Mouse (Mus musculus) limb, embryonic 14.5 days (tissue): ENCODE measurements around the gene Slc9a3. TPM values are rescaled to one million over a fixed set of nuclear protein-coding genes. Genes with fewer than 3 reads are reported as not detected.

Experiments
- ATAC-seq: fragments of 200-750 bp; cut with Nextera tagmentation; 2 replicates; pipeline ENCODE4 v1.8.0; 2017; ENCODE audit warnings: low read depth, moderate number of reproducible peaks, moderate TSS enrichment; ENCODE audit not compliant: low FRiP score
- DNase-seq: peaks from one replicate; pipeline ENCODE4 v3.0.0-alpha.2; 2015; ENCODE audit warnings: low spot score
- H3K27ac ChIP-seq: fragments of 300-500 bp; sonication (generic); replicated peaks from 2 replicates; pipeline ENCODE4 v1.5.1; 2014; ENCODE audit warnings: low read depth, mild to moderate bottlenecking, low read length, moderate library complexity, mixed read lengths
- H3K27me3 ChIP-seq: fragments of 300-500 bp; sonication (generic); 2 replicates; pipeline ENCODE4 v1.6.1; 2014; ENCODE audit warnings: low read length, mixed read lengths; ENCODE audit not compliant: control insufficient read depth, insufficient read depth
- H3K36me3 ChIP-seq: fragments of 300-500 bp; sonication (generic); 2 replicates; pipeline ENCODE4 v1.6.1; 2014; ENCODE audit warnings: mild to moderate bottlenecking, low read length, moderate library complexity, mixed read lengths; ENCODE audit not compliant: control insufficient read depth, insufficient read depth
- H3K4me1 ChIP-seq: fragments of 300-500 bp; sonication (generic); 2 replicates; pipeline ENCODE4 v1.6.1; 2014; ENCODE audit warnings: antibody characterized with exemption, low read length, mixed read lengths; ENCODE audit not compliant: control insufficient read depth, insufficient read depth
- H3K4me2 ChIP-seq: fragments of 300-500 bp; sonication (generic); replicated peaks from 2 replicates; pipeline ENCODE4 v1.6.1; 2014; ENCODE audit warnings: low read depth, mild to moderate bottlenecking, low read length, moderate library complexity; ENCODE audit not compliant: severe bottlenecking
- H3K4me3 ChIP-seq: fragments of 300-500 bp; sonication (generic); replicated peaks from 2 replicates; pipeline ENCODE4 v1.5.1; 2014; ENCODE audit warnings: low read length
- H3K9ac ChIP-seq: fragments of 300-500 bp; sonication (generic); 2 replicates; pipeline ENCODE4 v1.6.1; 2014; ENCODE audit warnings: mild to moderate bottlenecking, low read depth, low read length, moderate library complexity; ENCODE audit not compliant: severe bottlenecking
- H3K9me3 ChIP-seq: fragments of 300-500 bp; sonication (generic); 2 replicates; pipeline ENCODE4 v1.6.1; 2016; ENCODE audit warnings: low read length; ENCODE audit not compliant: control insufficient read depth
- POLR2A ChIP-seq: fragments of 200-500 bp; IDR thresholded peaks from 2 replicates; pipeline ENCODE4 v1.8.0; 2012; ENCODE audit warnings: inconsistent platforms, mild to moderate bottlenecking, moderate library complexity, borderline replicate concordance; ENCODE audit not compliant: insufficient read depth, insufficient read length; ENCODE audit errors: extremely low read depth
- WGBS: fragments of 180-500 bp; shearing (Covaris S2); extraction: QIAGEN DNeasy Blood & Tissue Kit; methylation state at CpG from one replicate; pipeline ENCODE4 v1.1.7; 2014; 5-methylcytosine and 5-hydroxymethylcytosine counted together
- polyA plus RNA-seq, 2 experiments: library from polyadenylated mRNA; depleted of rRNA in 1 of 2; stranded (reverse) in 1 of 2; unstranded in 1 of 2; fragments of >200 nt; fragmentation: Nextera tagmentation in 1 of 2; extraction: Ambion mirVana in 1 of 2; gene quantifications; 2 replicates each; pipeline versions ENCODE4 v1.2.1 to v1.2.3; 2012 to 2014

Gene Slc9a3
- polyA plus RNA-seq, 2 experiments = 0.03 TPM; not detected in 1

- Histone ChIP-seq H3K4me1 (peaks cover 13% of the 10 kb centered on the region; the same call in 1 of the 2 replicates), H3K4me2 (peak within 1 kb of the TSS; percentile 86), H3K36me3 (peaks cover 27% of the 10 kb centered on the region), H3K27ac (peak within 1 kb of the TSS; percentile 44), H3K4me3 (peak within 1 kb of the TSS; percentile 76), H3K9ac (peak within 1 kb of the TSS; percentile 84), H3K27me3 (no peaks in the 10 kb centered on the region), H3K9me3 (no peaks in the 10 kb centered on the region)
- peak; percentile 87 for DNase-seq
- WGBS = under 1% methylated on average over 39 of the region's 39 CpGs
- TF ChIP-seq POLR2A = peak; percentile 80; the same call in 1 of the 2 replicates
- peak; percentile 97 for ATAC-seq
Measured at GRCm38 (mm10) chr13:74208317-74208985, 87.2 kb downstream of the Slc9a3 start, which contains the start of gene Exoc3. Gene Exoc3 (minus strand): TSS chr13:74208732.

GRCm38 (mm10) chr13:74208986-74209345 is 87.7 kb downstream of the Slc9a3 start:
- no peak for DNase-seq
- peak overlapping the region; percentile 76 for H3K4me3 ChIP-seq
- peak overlapping the region; percentile 86 for H3K4me2 ChIP-seq
- TF ChIP-seq POLR2A = no peak
- ATAC-seq = peak; percentile 42
- peak overlapping the region; percentile 84 for H3K9ac ChIP-seq
- 18% methylated on average over 12 of the region's 12 CpGs for WGBS
- H3K9me3 ChIP-seq = no peaks in the 10 kb centered on the region
- H3K27me3 ChIP-seq = no peaks in the 10 kb centered on the region
- H3K27ac ChIP-seq = peak overlapping the region; percentile 44
- H3K36me3 ChIP-seq = peaks cover 22% of the 10 kb centered on the region
- peaks cover 13% of the 10 kb centered on the region; the same call in 1 of the 2 replicates for H3K4me1 ChIP-seq

GRCm38 (mm10) chr13:74218441-74218840 is 97.2 kb downstream of the Slc9a3 start:
- no peaks in the 10 kb centered on the region for H3K36me3 ChIP-seq
- no peaks in the 10 kb centered on the region for H3K4me1 ChIP-seq
- no peaks in the 10 kb centered on the region for H3K9me3 ChIP-seq
- no peak for DNase-seq
- no peaks in the 10 kb centered on the region for H3K27me3 ChIP-seq
- no peak overlapping the region for H3K9ac ChIP-seq
- no peak overlapping the region for H3K4me2 ChIP-seq
- H3K27ac ChIP-seq = no peak overlapping the region
- TF ChIP-seq POLR2A = no peak
- no peak overlapping the region for H3K4me3 ChIP-seq
- 75% methylated on average over 3 of the region's 3 CpGs for WGBS
- ATAC-seq = no peak

Other genes with a start within 250 kb of the Slc9a3 start
- 16.1 and 20.6 TPM in 2 replicates for gene Trip13, start 183.7 kb upstream of the Slc9a3 start, polyA plus RNA-seq (2012; rRNA removed)
- gene Trip13, start 183.7 kb upstream of the Slc9a3 start, polyA plus RNA-seq (2014; fragmentation: Nextera tagmentation; extraction: Ambion mirVana) = 36.0 and 37.3 TPM in 2 replicates
- gene Brd9, start 183.6 kb upstream of the Slc9a3 start, polyA plus RNA-seq (2012; rRNA removed) = 85.7 and 87.2 TPM in 2 replicates
- 48.4 and 55.9 TPM in 2 replicates for gene Brd9, start 183.6 kb upstream of the Slc9a3 start, polyA plus RNA-seq (2014; fragmentation: Nextera tagmentation; extraction: Ambion mirVana)
- gene Zdhhc11, start 157.6 kb upstream of the Slc9a3 start, polyA plus RNA-seq (2012; rRNA removed) = not detected in 2 replicates
- not detected in 2 replicates for gene Zdhhc11, start 157.6 kb upstream of the Slc9a3 start, polyA plus RNA-seq (2014; fragmentation: Nextera tagmentation; extraction: Ambion mirVana)
- 1.8 and 2.2 TPM in 2 replicates for gene Tppp, start 112.0 kb upstream of the Slc9a3 start, polyA plus RNA-seq (2012; rRNA removed)
- 1.7 and 2.4 TPM in 2 replicates for gene Tppp, start 112.0 kb upstream of the Slc9a3 start, polyA plus RNA-seq (2014; fragmentation: Nextera tagmentation; extraction: Ambion mirVana)
- gene Cep72, start 59.2 kb upstream of the Slc9a3 start, polyA plus RNA-seq (2012; rRNA removed) = 13.6 and 14.3 TPM in 2 replicates
- gene Cep72, start 59.2 kb upstream of the Slc9a3 start, polyA plus RNA-seq (2014; fragmentation: Nextera tagmentation; extraction: Ambion mirVana) = 11.2 and 13.5 TPM in 2 replicates
- 42.6 and 42.9 TPM in 2 replicates for gene Exoc3, start 87.3 kb downstream of the Slc9a3 start, polyA plus RNA-seq (2012; rRNA removed)
- 89.7 and 106 TPM in 2 replicates for gene Exoc3, start 87.3 kb downstream of the Slc9a3 start, polyA plus RNA-seq (2014; fragmentation: Nextera tagmentation; extraction: Ambion mirVana)
- 3.7 and 4.6 TPM in 2 replicates for gene Ahrr, start 170.9 kb downstream of the Slc9a3 start, polyA plus RNA-seq (2012; rRNA removed)
- 1.9 and 2.3 TPM in 2 replicates for gene Ahrr, start 170.9 kb downstream of the Slc9a3 start, polyA plus RNA-seq (2014; fragmentation: Nextera tagmentation; extraction: Ambion mirVana)
- 138 and 139 TPM in 2 replicates for gene Pdcd6, start 196.1 kb downstream of the Slc9a3 start, polyA plus RNA-seq (2012; rRNA removed)
- gene Pdcd6, start 196.1 kb downstream of the Slc9a3 start, polyA plus RNA-seq (2014; fragmentation: Nextera tagmentation; extraction: Ambion mirVana) = 165 TPM in 2 replicates
- gene Sdha, start 228.8 kb downstream of the Slc9a3 start, polyA plus RNA-seq (2012; rRNA removed) = 125 and 144 TPM in 2 replicates
- 194 and 202 TPM in 2 replicates for gene Sdha, start 228.8 kb downstream of the Slc9a3 start, polyA plus RNA-seq (2014; fragmentation: Nextera tagmentation; extraction: Ambion mirVana)
- 12.2 and 22.0 TPM in 2 replicates for gene Ccdc127, start 228.9 kb downstream of the Slc9a3 start, polyA plus RNA-seq (2012; rRNA removed)
- gene Ccdc127, start 228.9 kb downstream of the Slc9a3 start, polyA plus RNA-seq (2014; fragmentation: Nextera tagmentation; extraction: Ambion mirVana) = 49.4 and 50.3 TPM in 2 replicates
- gene Lrrc14b, start 242.5 kb downstream of the Slc9a3 start, polyA plus RNA-seq (2012; rRNA removed) = 0.58 TPM in 2 replicates
- not detected in 2 replicates for gene Lrrc14b, start 242.5 kb downstream of the Slc9a3 start, polyA plus RNA-seq (2014; fragmentation: Nextera tagmentation; extraction: Ambion mirVana)